ENCODE assay signal across 24 mouse cellular contexts in genomic region chr12:80124756-80125155, GRCm38 (mm10). TPM values are rescaled to one million over a fixed set of nuclear protein-coding genes. Genes with fewer than 3 reads are reported as not detected.
DNase-seq lines count a peak whose midpoint lies in the region; ATAC-seq and TF ChIP-seq lines count a peak whose summit lies in the region.
"Had no signal": no experiment of that assay in that cellular context is flagged by ENCODE, and none has a peak within 500 bp of the region (broad histone marks: within the 10 kb centered on the region; RNA-seq: fewer than 3 reads in every experiment).

No protein-coding gene starts in this region.

- H3K36me3 ChIP-seq in hindbrain, embryonic 10.5 days: peaks cover 40% of the 10 kb centered on the region
- H3K36me3 ChIP-seq in hindbrain, embryonic 14.5 days (replicated peaks; ENCODE audit: control insufficient read depth, insufficient read depth): peaks cover 5% of the 10 kb centered on the region; the same call in 1 of the 2 replicates
- H3K36me3 ChIP-seq in liver, embryonic 11.5 days (ENCODE audit: control insufficient read depth, insufficient read depth, low read length): peaks cover 6% of the 10 kb centered on the region; the same call in 1 of the 2 replicates
- H3K36me3 ChIP-seq in liver, postnatal 0 days (replicated peaks; ENCODE audit: insufficient read depth, low read length): peaks cover 22% of the 10 kb centered on the region
- no peaks in the 10 kb centered on the region for H3K36me3 ChIP-seq in myocyte (ENCODE audit: control insufficient read depth, insufficient read depth)
- peaks cover 11% of the 10 kb centered on the region; the same call in 1 of the 2 replicates for H3K36me3 ChIP-seq in stomach, embryonic 15.5 days
- peaks cover 5% of the 10 kb centered on the region for H3K36me3 ChIP-seq in heart, adult 2 months (ENCODE audit: control insufficient read depth, insufficient read depth, low read length)

- TF ChIP-seq POLR2A in myocyte (IDR thresholded peaks at IDR 0.05; ENCODE audit: insufficient read length, low read depth): no peak
- TF ChIP-seq POLR2A in heart, adult 2 months (IDR thresholded peaks at IDR 0.05; ENCODE audit: insufficient read depth, low read depth, low read length): no peak

- TF ChIP-seq EP300 in liver, postnatal 0 days (IDR thresholded peaks at IDR 0.05; ENCODE audit: low read depth): no peak
- TF ChIP-seq EP300 in heart, adult 2 months (IDR thresholded peaks at IDR 0.05; ENCODE audit: insufficient read depth, low read depth, low read length): no peak

- 90% methylated on average over 3 of the region's 3 CpGs for WGBS in hindbrain, embryonic 10.5 days
- WGBS in hindbrain, embryonic 14.5 days: 86% methylated on average over 3 of the region's 3 CpGs
- WGBS in liver, embryonic 11.5 days: 73% methylated on average over 3 of the region's 3 CpGs
- 70% methylated on average over 3 of the region's 3 CpGs for WGBS in liver, postnatal 0 days (ENCODE audit: insufficient replicate concordance)
- WGBS in stomach, embryonic 15.5 days: 60% methylated on average over 3 of the region's 3 CpGs
- WGBS in heart, adult 2 months: 70% methylated on average over 3 of the region's 3 CpGs

- no peaks in the 10 kb centered on the region for H3K79me2 ChIP-seq in myocyte (ENCODE audit: control insufficient read depth, insufficient read depth)
- no peaks in the 10 kb centered on the region; the same call in 1 of the 2 replicates for H3K79me2 ChIP-seq in heart, adult 2 months (replicated peaks; ENCODE audit: control insufficient read depth, insufficient read depth, low read length)

- 0 out of 2 replicates have a peak overlapping the region, but pooled peaks have one; percentile 9 for H3K27ac ChIP-seq in hindbrain, embryonic 10.5 days
- no peak overlapping the region for H3K27ac ChIP-seq in hindbrain, embryonic 14.5 days
- 0 out of 2 replicates have a peak overlapping the region, but pooled peaks have one; percentile 40 for H3K27ac ChIP-seq in liver, embryonic 11.5 days (ENCODE audit: low read depth, low read length)
- no peak overlapping the region for H3K27ac ChIP-seq in liver, postnatal 0 days (ENCODE audit: low read depth)
- peak overlapping the region; percentile 81; the same call in 1 of the 2 replicates for H3K27ac ChIP-seq in stomach, embryonic 15.5 days
- H3K27ac ChIP-seq in heart, adult 2 months: no peak overlapping the region
- H3K27ac ChIP-seq: forebrain, embryonic 12.5 days; hindbrain, embryonic 13.5 days; liver, embryonic 15.5 days; midbrain, embryonic 12.5 days; neural tube, embryonic 13.5 days had no signal

- no peak for ATAC-seq in hindbrain, embryonic 14.5 days (ENCODE audit: low FRiP score)
- ATAC-seq in liver, embryonic 11.5 days (replicated peaks; ENCODE audit: low FRiP score): no peak
- no peak for ATAC-seq in liver, postnatal 0 days
- ATAC-seq in stomach, embryonic 15.5 days (ENCODE audit: insufficient read depth, low FRiP score, low read depth): no peak
- ATAC-seq: lung, postnatal 0 days had no signal

- intact Hi-C loops in heart, adult 2 months (cut with DNase I): no loop called here

- no peak overlapping the region for H3ac ChIP-seq in myocyte (ENCODE audit: control insufficient read depth, insufficient read length)

- H3K9me3 ChIP-seq in hindbrain, embryonic 10.5 days: no peaks in the 10 kb centered on the region
- no peaks in the 10 kb centered on the region for H3K9me3 ChIP-seq in hindbrain, embryonic 14.5 days (ENCODE audit: control insufficient read depth, low read length)
- H3K9me3 ChIP-seq in liver, embryonic 11.5 days (ENCODE audit: control insufficient read depth, low read length): no peaks in the 10 kb centered on the region
- H3K9me3 ChIP-seq in liver, postnatal 0 days (ENCODE audit: low read length): no peaks in the 10 kb centered on the region
- no peaks in the 10 kb centered on the region for H3K9me3 ChIP-seq in stomach, embryonic 15.5 days
- H3K9me3 ChIP-seq: forebrain, embryonic 12.5 days; heart, embryonic 15.5 days; hindbrain, embryonic 13.5 days; liver, embryonic 15.5 days; midbrain, embryonic 12.5 days; neural tube, embryonic 13.5 days had no signal

- H3K27me3 ChIP-seq in hindbrain, embryonic 10.5 days (ENCODE audit: insufficient read depth, poor library complexity, severe bottlenecking): no peaks in the 10 kb centered on the region
- H3K27me3 ChIP-seq in hindbrain, embryonic 14.5 days (ENCODE audit: control insufficient read depth, insufficient read depth, low read length): no peaks in the 10 kb centered on the region
- H3K27me3 ChIP-seq in liver, embryonic 11.5 days (replicated peaks; ENCODE audit: control insufficient read depth, insufficient read depth, low read length): no peaks in the 10 kb centered on the region
- H3K27me3 ChIP-seq in liver, postnatal 0 days (ENCODE audit: insufficient read depth, low read length): no peaks in the 10 kb centered on the region
- H3K27me3 ChIP-seq in myocyte (ENCODE audit: control insufficient read depth, insufficient read depth, insufficient read length): no peaks in the 10 kb centered on the region
- no peaks in the 10 kb centered on the region for H3K27me3 ChIP-seq in stomach, embryonic 15.5 days (replicated peaks)
- H3K27me3 ChIP-seq in heart, adult 2 months (ENCODE audit: control insufficient read depth, insufficient read depth, low read length): no peaks in the 10 kb centered on the region
- H3K27me3 ChIP-seq: forebrain, embryonic 12.5 days; heart, embryonic 15.5 days; hindbrain, embryonic 13.5 days; liver, embryonic 15.5 days; megakaryocyte, embryonic 14.5 days; midbrain, embryonic 12.5 days; neural tube, embryonic 13.5 days had no signal

- no peak for DNase-seq in hindbrain, embryonic 10.5 days (ENCODE audit: low spot score)
- DNase-seq in hindbrain, embryonic 14.5 days (ENCODE audit: low spot score): no peak
- no peak for DNase-seq in liver, embryonic 11.5 days (ENCODE audit: low spot score)
- DNase-seq in liver, postnatal 0 days: no peak
- no peak for DNase-seq in heart, adult 8-10 months (ENCODE audit: low spot score)
- no peak for DNase-seq in heart, adult 2 months
- DNase-seq: adrenal gland, postnatal 25 days; B cell, adult 2 months; cerebellum, adult 2 months; cerebellum, postnatal 14 days; heart, adult 11 months; kidney, postnatal 14 days; right cerebral cortex, postnatal 14 days had no signal

- no peak overlapping the region for H3K9ac ChIP-seq in hindbrain, embryonic 14.5 days
- H3K9ac ChIP-seq in liver, embryonic 11.5 days (ENCODE audit: low read depth, low read length): no peak overlapping the region
- H3K9ac ChIP-seq in liver, postnatal 0 days (replicated peaks): no peak overlapping the region
- no peak overlapping the region for H3K9ac ChIP-seq in stomach, embryonic 15.5 days
- no peak overlapping the region for H3K9ac ChIP-seq in heart, adult 2 months (ENCODE audit: low read depth, low read length)
- H3K9ac ChIP-seq: forebrain, embryonic 12.5 days; heart, embryonic 15.5 days; hindbrain, embryonic 13.5 days; liver, embryonic 15.5 days; midbrain, embryonic 12.5 days; neural tube, embryonic 13.5 days had no signal

- no peak overlapping the region for H3K4me2 ChIP-seq in hindbrain, embryonic 14.5 days (replicated peaks)
- no peak overlapping the region for H3K4me2 ChIP-seq in liver, embryonic 11.5 days
- H3K4me2 ChIP-seq in liver, postnatal 0 days (ENCODE audit: low read depth, low read length): no peak overlapping the region
- peak overlapping the region; percentile 67 for H3K4me2 ChIP-seq in myocyte (ENCODE audit: low read depth)
- H3K4me2 ChIP-seq in stomach, embryonic 15.5 days: no peak overlapping the region
- H3K4me2 ChIP-seq: forebrain, embryonic 12.5 days; heart, embryonic 15.5 days; hindbrain, embryonic 13.5 days; liver, embryonic 15.5 days; midbrain, embryonic 12.5 days; neural tube, embryonic 13.5 days had no signal

- TF ChIP-seq CTCF in liver, postnatal 0 days (IDR thresholded peaks at IDR 0.05; ENCODE audit: low read depth): no peak
- no peak for TF ChIP-seq CTCF in heart, adult 2 months (IDR thresholded peaks at IDR 0.05)

- peaks cover 29% of the 10 kb centered on the region for H3K4me1 ChIP-seq in hindbrain, embryonic 10.5 days (replicated peaks)
- peaks cover 21% of the 10 kb centered on the region for H3K4me1 ChIP-seq in hindbrain, embryonic 14.5 days (replicated peaks; ENCODE audit: control insufficient read depth, insufficient read depth, low read length)
- H3K4me1 ChIP-seq in liver, embryonic 11.5 days (replicated peaks; ENCODE audit: control insufficient read depth, insufficient read depth, low read length): peaks cover 16% of the 10 kb centered on the region
- H3K4me1 ChIP-seq in liver, postnatal 0 days (ENCODE audit: insufficient read depth): peaks cover 37% of the 10 kb centered on the region
- peaks cover 33% of the 10 kb centered on the region for H3K4me1 ChIP-seq in stomach, embryonic 15.5 days
- peaks cover 11% of the 10 kb centered on the region for H3K4me1 ChIP-seq in heart, adult 2 months (ENCODE audit: control insufficient read depth, insufficient read depth, low read length)

- no peak overlapping the region for H3K4me3 ChIP-seq in hindbrain, embryonic 10.5 days
- H3K4me3 ChIP-seq in hindbrain, embryonic 14.5 days (replicated peaks; ENCODE audit: low read length): no peak overlapping the region
- H3K4me3 ChIP-seq in liver, embryonic 11.5 days (ENCODE audit: low read depth, low read length): no peak overlapping the region
- H3K4me3 ChIP-seq in liver, postnatal 0 days (ENCODE audit: low read depth, low read length): no peak overlapping the region
- H3K4me3 ChIP-seq in myocyte: no peak overlapping the region
- no peak overlapping the region for H3K4me3 ChIP-seq in stomach, embryonic 15.5 days (replicated peaks)
- H3K4me3 ChIP-seq in heart, adult 2 months: no peak overlapping the region
- H3K4me3 ChIP-seq: erythroblast, embryonic 14.5 days; forebrain, embryonic 12.5 days; heart, embryonic 15.5 days; hindbrain, embryonic 13.5 days; liver, embryonic 15.5 days; megakaryocyte, embryonic 14.5 days; midbrain, embryonic 12.5 days; neural tube, embryonic 13.5 days had no signal

TF ChIP-seq in myocyte, 11 proteins besides CTCF, POLR2A, EP300 and RAD21 (continues in another document):
- peak in 1 of 3 experiments; percentile 32 for TF ChIP-seq MYOD1 (IDR thresholded peaks at IDR 0.05; ENCODE audit: control insufficient read depth in 1 of 3, insufficient read length in 2 of 3, low read depth in 2 of 3)
- peak in 1 of 3 experiments; percentile 23 for TF ChIP-seq MYOG (IDR thresholded peaks at IDR 0.05; ENCODE audit: control insufficient read depth in 1 of 3, insufficient read depth in 1 of 3, insufficient read length in 2 of 3, low read depth in 2 of 3)

RNA-seq across cellular contexts. Expression of gene Zfp36l1, which starts 11.9 kb away (rescaled TPM):
- 106 and 117 TPM in 2 replicates for polyA plus RNA-seq in hindbrain, embryonic 10.5 days (2016; fragmentation: Nextera tagmentation; extraction: Ambion mirVana)
- 47.7 and 48.8 TPM in 2 replicates for polyA plus RNA-seq in hindbrain, embryonic 14.5 days (2014; fragmentation: Nextera tagmentation; extraction: Ambion mirVana)
- 69.6 and 72.7 TPM in 2 replicates for polyA plus RNA-seq in liver, embryonic 11.5 days (2014; fragmentation: Nextera tagmentation; extraction: Ambion mirVana)
- 42.0 and 45.7 TPM in 2 replicates for polyA plus RNA-seq in liver, postnatal 0 days (2015; fragmentation: Nextera tagmentation; extraction: Ambion mirVana)
- 35.7 TPM for polyA plus RNA-seq in myocyte (2012; fragmentation: generic; extraction: Trizol)
- polyA plus RNA-seq in stomach, embryonic 15.5 days (2015; fragmentation: Nextera tagmentation; extraction: Ambion mirVana): 142 and 146 TPM in 2 replicates
- total RNA-seq in heart, adult 8-10 months (2022): 100 to 1,000 TPM in 1 of 4 experiments, 10 to 100 TPM in 3; 65.0 to 103 (median 80.0) TPM
- total RNA-seq in heart, adult 2 months (2021): 10 to 100 TPM; 74.4 to 79.4 TPM
- 43.3 and 65.0 TPM in 2 replicates for polyA plus RNA-seq in heart, adult 2 months (2012; rRNA removed)

Comparison
In these comparisons a context has a peak if more than half of its experiments do, and no peak if none do; other contexts are left out.
1. H3K27ac ChIP-seq: peak in hindbrain, embryonic 10.5 days (single experiment), liver, embryonic 11.5 days (single experiment) and stomach, embryonic 15.5 days (single experiment); none in hindbrain, embryonic 14.5 days (single experiment), liver, postnatal 0 days (single experiment) and heart, adult 2 months (single experiment).